Mouse (Mus musculus) neural tube, embryonic 15.5 days (tissue): ENCODE results near the gene Rps6ka2. TPM values are rescaled to one million over a fixed set of nuclear protein-coding genes. Genes with fewer than 3 reads are reported as not detected.

ENCODE experiments used
- ATAC-seq: fragments of 200-750 bp; cut with Nextera tagmentation; 2 replicates; pipeline ENCODE4 v1.8.0; 2017; ENCODE audit warnings: mild to moderate bottlenecking, moderate TSS enrichment, moderate library complexity; ENCODE audit not compliant: low FRiP score
- H3K27ac ChIP-seq: fragments of 300-500 bp; sonication (generic); replicated peaks from 2 replicates; pipeline ENCODE4 v1.5.1; 2015; ENCODE audit warnings: mild to moderate bottlenecking, inconsistent platforms
- H3K27me3 ChIP-seq: fragments of 300-500 bp; sonication (generic); replicated peaks from 2 replicates; pipeline ENCODE4 v1.6.1; 2015; ENCODE audit warnings: inconsistent platforms
- H3K36me3 ChIP-seq: fragments of 300-500 bp; sonication (generic); 2 replicates; pipeline ENCODE4 v1.6.1; 2015; ENCODE audit warnings: inconsistent platforms
- H3K4me1 ChIP-seq: fragments of 300-500 bp; sonication (generic); 2 replicates; pipeline ENCODE4 v1.6.1; 2015; ENCODE audit warnings: inconsistent platforms
- H3K4me2 ChIP-seq: fragments of 300-500 bp; sonication (generic); 2 replicates; pipeline ENCODE4 v1.6.1; 2015; ENCODE audit warnings: inconsistent platforms, mild to moderate bottlenecking, moderate library complexity
- H3K4me3 ChIP-seq: fragments of 300-500 bp; sonication (generic); replicated peaks from 2 replicates; pipeline ENCODE4 v1.5.1; 2015; ENCODE audit warnings: mild to moderate bottlenecking, inconsistent platforms
- H3K9ac ChIP-seq: fragments of 300-500 bp; sonication (generic); replicated peaks from 2 replicates; pipeline ENCODE4 v1.6.1; 2015; ENCODE audit warnings: mild to moderate bottlenecking, inconsistent platforms
- H3K9me3 ChIP-seq: fragments of 300-500 bp; sonication (generic); replicated peaks from 2 replicates; pipeline ENCODE4 v1.6.1; 2016; ENCODE audit warnings: inconsistent platforms
- WGBS: fragments of 180-500 bp; shearing (Covaris S2); methylation state at CpG from one replicate; pipeline ENCODE4 v1.1.7; 2015; ENCODE audit warnings: mixed read lengths; 5-methylcytosine and 5-hydroxymethylcytosine counted together
- polyA plus RNA-seq: library from polyadenylated mRNA; unstranded; fragments of >200 nt; fragmentation: Nextera tagmentation; extraction: Ambion mirVana; gene quantifications from 2 replicates; pipeline ENCODE4 v1.2.1, GENCODE M21; 2015

The Rps6ka2 gene
- polyA plus RNA-seq, 1 experiment from 2014 or later, result 17.9 TPM

DNA sequence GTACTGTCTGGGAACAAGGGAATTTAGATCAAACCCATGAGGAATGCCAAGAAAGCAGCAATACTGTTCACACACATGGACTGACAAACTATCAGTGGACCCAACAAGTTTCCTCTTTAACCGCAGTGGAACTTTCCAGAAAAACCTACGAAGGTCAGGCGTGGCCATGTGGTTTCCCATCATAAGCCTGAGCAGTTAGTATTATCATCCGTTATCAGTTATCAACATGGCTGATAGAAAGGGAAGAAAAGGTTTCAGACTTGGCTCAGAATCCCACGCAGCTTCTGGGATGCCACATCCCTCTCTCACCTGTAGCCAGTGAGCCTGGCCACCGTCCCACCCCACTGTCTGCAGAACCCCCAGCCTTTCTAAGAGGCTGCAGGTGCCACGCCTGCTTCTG lies 23.4 kb upstream of the Rps6ka2 start:
- H3K27me3 ChIP-seq, result no peaks in the 10 kb centered on the region
- H3K4me3 ChIP-seq, result no peak overlapping the region
- WGBS, result 90% methylated on average over 7 of the region's 7 CpGs
- H3K9me3 ChIP-seq, result no peaks in the 10 kb centered on the region
- no peak overlapping the region for H3K4me2 ChIP-seq
- peaks cover 22% of the 10 kb centered on the region for H3K4me1 ChIP-seq
- H3K27ac ChIP-seq, result no peak overlapping the region
- H3K9ac ChIP-seq, result no peak overlapping the region
- no peak for ATAC-seq
- no peaks in the 10 kb centered on the region for H3K36me3 ChIP-seq

DNA sequence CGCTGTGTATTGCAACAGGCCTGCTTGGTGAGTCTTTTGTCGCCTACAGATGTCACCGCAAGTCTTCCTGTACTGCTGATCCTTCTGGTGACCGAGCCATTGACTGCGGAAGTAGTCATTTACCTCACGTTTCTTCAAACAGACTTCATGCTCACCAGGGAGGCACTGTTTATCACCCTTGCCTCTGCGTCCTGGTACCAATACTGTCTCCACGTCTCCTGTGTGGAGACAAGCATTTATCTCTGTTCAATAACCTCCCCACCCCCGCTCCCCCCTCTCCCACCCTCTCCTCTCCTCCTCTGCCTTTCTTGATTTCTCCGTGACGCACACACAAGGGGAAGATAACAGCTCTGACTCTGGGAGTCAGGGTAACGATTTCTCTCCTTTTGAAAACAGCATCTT lies 22.0 kb upstream of the Rps6ka2 start:
- WGBS, result 39% methylated on average over 12 of the region's 12 CpGs
- no peak overlapping the region for H3K4me2 ChIP-seq
- no peak for ATAC-seq
- H3K9ac ChIP-seq, result no peak overlapping the region
- peaks cover 22% of the 10 kb centered on the region for H3K4me1 ChIP-seq
- H3K9me3 ChIP-seq, result no peaks in the 10 kb centered on the region
- no peak overlapping the region for H3K27ac ChIP-seq
- no peaks in the 10 kb centered on the region for H3K27me3 ChIP-seq
- no peak overlapping the region for H3K4me3 ChIP-seq
- H3K36me3 ChIP-seq, result no peaks in the 10 kb centered on the region

DNA sequence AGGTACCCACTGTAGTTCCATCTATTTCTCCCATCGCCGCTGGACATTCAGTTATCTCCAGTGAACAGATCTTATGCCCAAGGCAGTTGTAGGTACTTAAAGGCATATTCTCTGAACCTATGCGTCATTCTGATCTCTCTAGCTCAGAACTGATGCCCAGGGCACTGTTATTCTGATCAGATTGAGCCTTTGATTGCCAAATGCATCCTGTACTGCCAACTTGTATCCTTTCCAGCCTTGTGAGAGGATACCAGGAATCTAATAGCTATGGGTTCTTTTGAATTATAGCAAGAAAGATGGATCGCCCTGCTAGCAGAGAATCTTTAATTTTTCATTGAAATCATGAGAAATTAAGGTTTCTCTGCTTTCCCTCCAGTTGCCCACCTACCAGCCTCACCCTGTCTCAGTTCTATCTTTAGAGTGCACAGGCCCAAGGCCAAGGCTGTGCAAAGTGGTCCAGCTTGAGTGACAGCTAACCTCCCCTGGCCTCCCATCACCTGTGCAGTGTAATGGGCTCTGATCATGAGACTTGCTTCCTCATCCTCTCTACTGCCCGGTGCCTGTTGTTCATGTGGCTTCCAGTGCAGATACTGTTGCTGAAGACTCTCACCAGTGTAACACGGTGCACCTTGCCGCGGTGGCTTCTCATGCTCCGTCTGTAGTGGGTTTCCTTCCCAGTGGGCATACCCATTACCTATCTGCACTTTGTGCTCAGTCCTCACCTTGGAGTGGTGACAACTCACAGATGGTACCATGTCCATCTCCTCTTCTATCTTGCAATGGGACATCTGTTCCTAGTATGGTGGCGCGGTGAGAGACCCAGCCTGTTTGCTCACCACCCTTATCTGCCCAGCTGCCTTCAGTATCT lies 20.4 kb upstream of the Rps6ka2 start:
- no peaks in the 10 kb centered on the region for H3K9me3 ChIP-seq
- WGBS, result 95% methylated on average over 11 of the region's 11 CpGs
- no peak overlapping the region for H3K4me2 ChIP-seq
- no peak overlapping the region for H3K9ac ChIP-seq
- no peaks in the 10 kb centered on the region for H3K27me3 ChIP-seq
- no peak overlapping the region for H3K27ac ChIP-seq
- ATAC-seq, result no peak
- H3K4me1 ChIP-seq, result peaks cover 22% of the 10 kb centered on the region
- H3K36me3 ChIP-seq, result no peaks in the 10 kb centered on the region
- no peak overlapping the region for H3K4me3 ChIP-seq

DNA sequence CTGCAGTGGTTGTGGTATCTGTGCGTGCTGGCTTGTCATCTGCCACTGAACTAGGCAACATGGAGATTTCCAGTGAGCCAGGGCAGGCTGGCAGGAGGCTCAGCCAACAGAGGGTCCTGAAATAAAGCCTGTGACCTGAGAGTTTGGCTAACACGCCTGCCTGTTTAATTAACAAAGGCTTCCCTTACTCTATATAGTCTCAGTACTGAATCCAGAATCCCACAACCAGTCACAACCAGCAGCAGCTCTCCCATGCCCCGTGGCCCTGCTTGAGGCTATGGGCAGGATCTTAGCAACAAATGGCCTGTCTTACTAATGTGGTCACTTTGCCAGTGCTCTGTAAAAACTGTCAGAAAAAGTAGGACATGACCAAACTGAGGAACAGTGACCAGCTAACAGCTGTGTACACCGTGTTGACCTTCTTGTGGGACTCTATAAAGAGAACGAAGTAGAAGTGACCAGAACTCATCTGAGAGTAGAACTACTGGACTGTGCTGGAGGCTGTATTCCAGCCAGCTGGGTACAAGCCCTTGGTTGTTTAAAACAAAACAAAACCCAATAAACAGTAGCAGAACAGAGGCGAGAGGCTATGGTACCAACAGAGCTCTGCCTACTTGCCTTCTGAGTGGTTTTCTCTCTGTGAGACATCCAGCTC lies 18.3 kb upstream of the Rps6ka2 start:
- no peak for ATAC-seq
- Histone ChIP-seq H3K4me2 (no peak overlapping the region), H3K36me3 (no peaks in the 10 kb centered on the region), H3K27me3 (no peaks in the 10 kb centered on the region), H3K9ac (no peak overlapping the region), H3K4me3 (no peak overlapping the region), H3K4me1 (peaks cover 8% of the 10 kb centered on the region), H3K27ac (no peak overlapping the region), H3K9me3 (no peaks in the 10 kb centered on the region)
- 68% methylated on average over 6 of the region's 6 CpGs for WGBS

DNA sequence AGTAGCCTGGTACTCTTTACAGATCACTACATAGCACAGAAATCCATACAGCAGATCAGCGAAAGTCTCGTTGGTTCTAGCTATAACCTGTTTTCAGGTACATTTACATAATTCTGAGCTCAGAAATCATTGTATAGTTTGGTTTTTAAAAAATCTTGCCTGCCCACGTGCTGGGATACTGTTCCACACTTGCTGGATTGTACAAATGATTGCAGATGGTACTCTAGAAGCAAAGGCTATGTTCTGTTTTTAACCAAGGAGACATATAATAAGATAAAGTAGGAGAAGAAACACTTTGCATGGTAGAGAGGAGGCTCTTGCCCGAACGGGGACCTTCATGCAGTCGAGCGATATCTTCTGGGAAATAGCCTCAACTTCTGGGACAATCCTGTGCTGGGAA lies 17.3 kb upstream of the Rps6ka2 start:
- Histone ChIP-seq H3K4me2 (no peak overlapping the region), H3K9ac (no peak overlapping the region), H3K27ac (no peak overlapping the region), H3K27me3 (no peaks in the 10 kb centered on the region), H3K4me3 (no peak overlapping the region), H3K9me3 (no peaks in the 10 kb centered on the region), H3K36me3 (no peaks in the 10 kb centered on the region), H3K4me1 (peaks cover 8% of the 10 kb centered on the region)
- WGBS, result 92% methylated on average over 7 of the region's 7 CpGs
- no peak for ATAC-seq

DNA sequence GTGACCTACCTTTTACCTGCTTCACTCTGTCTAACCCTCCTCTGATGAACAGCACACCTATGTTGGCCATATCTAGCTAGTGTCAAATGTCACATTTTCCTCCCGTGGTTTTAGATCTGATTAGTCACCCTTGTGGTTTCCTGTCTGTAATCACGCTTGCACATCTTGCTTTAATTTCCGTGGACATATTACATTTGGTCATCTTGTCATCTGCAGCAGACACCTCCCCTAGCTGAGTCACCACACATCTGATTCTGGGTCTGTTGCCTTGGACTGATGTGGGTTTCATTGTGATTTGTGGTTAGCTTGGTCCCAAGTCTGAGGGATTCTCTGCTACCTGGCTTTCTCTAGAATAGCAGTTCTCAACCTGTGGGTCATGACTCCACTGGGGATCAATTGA lies 6.0 kb upstream of the Rps6ka2 start:
- no peak overlapping the region for H3K27ac ChIP-seq

DNA sequence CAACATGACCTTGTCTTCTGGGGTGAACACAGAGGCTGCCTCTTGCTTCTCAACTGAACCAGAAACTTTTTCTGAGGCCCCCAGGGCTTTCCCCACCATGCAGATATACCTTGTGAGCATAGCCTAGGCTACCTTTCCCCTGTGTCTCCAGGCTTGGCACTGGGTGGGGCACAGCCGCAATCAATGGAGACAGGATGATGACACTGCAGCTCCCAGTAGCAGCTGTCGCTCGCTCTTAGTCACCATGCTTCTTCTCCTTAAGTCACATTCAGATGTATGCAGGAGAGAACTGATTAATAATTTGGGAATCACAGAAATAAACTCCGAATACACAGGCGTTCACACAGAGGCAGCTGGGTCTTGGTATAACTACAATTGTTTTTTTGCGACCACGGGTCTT lies 4.4 kb upstream of the Rps6ka2 start:
- Histone ChIP-seq H3K9me3 (no peaks in the 10 kb centered on the region), H3K4me2 (no peak overlapping the region), H3K27ac (no peak overlapping the region), H3K9ac (no peak overlapping the region), H3K27me3 (no peaks in the 10 kb centered on the region), H3K36me3 (no peaks in the 10 kb centered on the region), H3K4me3 (no peak overlapping the region), H3K4me1 (peaks cover 17% of the 10 kb centered on the region)
- ATAC-seq, result no peak
- WGBS, result 95% methylated on average over 7 of the region's 7 CpGs

More for the DNA sequence above, 6.0 kb upstream of the Rps6ka2 start:
- no peaks in the 10 kb centered on the region for H3K36me3 ChIP-seq
- peaks cover 11% of the 10 kb centered on the region for H3K4me1 ChIP-seq
- 80% methylated on average over 3 of the region's 3 CpGs for WGBS
- no peak overlapping the region for H3K9ac ChIP-seq
- no peak overlapping the region for H3K4me2 ChIP-seq
- no peaks in the 10 kb centered on the region for H3K27me3 ChIP-seq
- H3K4me3 ChIP-seq, result no peak overlapping the region
- no peaks in the 10 kb centered on the region for H3K9me3 ChIP-seq
- ATAC-seq, result no peak

DNA sequence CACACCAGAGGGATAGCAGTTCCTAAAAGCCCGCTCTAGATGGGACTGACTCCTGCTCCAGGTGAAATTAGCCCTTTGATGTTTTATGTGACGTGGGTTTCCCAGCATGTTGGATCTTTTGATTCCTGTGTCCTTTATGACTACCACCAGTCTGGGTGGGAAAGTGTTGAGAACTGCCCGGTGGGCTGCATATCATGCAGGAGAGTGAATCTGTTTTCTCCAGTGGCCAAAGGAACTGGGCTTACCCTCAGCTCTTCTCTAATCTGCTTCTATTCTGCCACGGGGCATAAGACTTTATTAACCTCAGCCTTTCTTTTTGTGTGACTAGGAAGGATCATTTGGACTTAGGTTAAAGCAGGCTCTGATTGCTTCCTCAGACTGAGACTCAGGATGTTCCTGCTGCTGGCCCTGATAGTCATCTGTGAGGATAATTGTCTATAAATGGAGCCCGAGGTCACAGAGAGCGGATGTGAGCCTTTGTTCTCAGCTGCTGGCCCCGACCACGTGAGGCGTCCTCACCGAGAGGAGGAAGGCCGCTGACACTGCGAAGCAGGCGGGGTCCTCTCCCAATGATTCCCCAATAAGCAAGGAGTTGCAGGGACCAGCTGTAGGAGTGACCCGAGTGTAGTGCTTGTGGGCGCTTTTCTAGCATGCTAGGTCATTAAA lies 821 bp upstream of the Rps6ka2 start:
- H3K27me3 ChIP-seq, result no peaks in the 10 kb centered on the region
- peak overlapping the region; percentile 49 for H3K9ac ChIP-seq
- peak; percentile 54 for ATAC-seq
- peak overlapping the region; percentile 74 for H3K4me3 ChIP-seq
- peaks cover 32% of the 10 kb centered on the region for H3K4me1 ChIP-seq
- H3K4me2 ChIP-seq, result peak overlapping the region; percentile 73
- no peaks in the 10 kb centered on the region for H3K9me3 ChIP-seq
- H3K36me3 ChIP-seq, result no peaks in the 10 kb centered on the region
- WGBS, result 7% methylated on average over 15 of the region's 15 CpGs
- H3K27ac ChIP-seq, result peak overlapping the region; percentile 91

DNA sequence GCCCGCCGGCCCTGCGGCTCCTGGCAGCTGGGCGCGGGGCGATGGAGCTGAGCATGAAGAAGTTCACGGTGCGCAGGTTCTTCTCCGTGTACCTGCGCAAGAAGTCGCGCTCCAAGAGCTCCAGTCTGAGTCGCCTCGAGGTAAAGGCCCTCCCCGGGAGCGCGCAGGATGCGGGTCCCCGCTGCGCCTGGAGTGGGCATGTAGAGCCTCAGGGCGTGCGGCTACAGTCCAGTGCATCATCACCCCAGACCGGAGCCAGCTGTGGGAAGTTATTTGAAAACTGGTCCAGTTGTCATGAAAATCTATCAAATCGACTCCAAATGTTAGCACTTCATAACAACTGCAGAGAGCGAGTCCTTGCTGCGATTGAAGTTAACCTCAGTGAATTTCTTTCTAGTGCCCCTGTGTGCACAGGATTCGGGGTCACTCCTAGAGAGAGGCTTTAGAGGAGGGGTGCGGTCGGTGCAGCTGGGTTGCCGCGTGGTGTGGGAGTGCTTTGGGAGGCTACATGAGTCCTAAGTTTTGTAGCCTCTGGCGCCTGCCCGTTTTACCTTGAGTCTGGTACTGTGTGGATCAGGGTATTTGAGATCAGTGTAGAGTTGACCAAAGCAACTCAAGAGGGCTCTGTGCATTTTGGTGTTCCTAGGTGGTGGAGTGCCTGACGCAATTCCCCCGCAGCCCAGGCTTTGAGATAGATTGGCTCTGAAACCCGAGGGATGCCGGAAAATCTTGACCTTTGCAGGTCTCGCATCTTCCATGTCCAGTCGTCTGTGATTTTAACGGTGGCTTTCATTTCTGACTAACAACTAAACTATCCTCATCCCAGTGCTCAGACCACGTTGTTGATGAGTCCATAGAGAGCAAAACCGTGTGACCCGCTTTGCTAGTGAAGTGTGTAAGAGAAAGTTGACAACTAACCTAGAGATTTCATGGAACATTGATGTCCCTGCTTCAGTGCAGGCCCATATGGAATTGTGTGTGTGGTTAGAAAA lies 685 bp downstream of the Rps6ka2 start:
- H3K4me2 ChIP-seq, result peak overlapping the region; percentile 73
- H3K27me3 ChIP-seq, result no peaks in the 10 kb centered on the region
- H3K27ac ChIP-seq, result peak overlapping the region; percentile 84
- no peaks in the 10 kb centered on the region for H3K9me3 ChIP-seq
- peaks cover 32% of the 10 kb centered on the region for H3K4me1 ChIP-seq
- 2% methylated on average over 43 of the region's 43 CpGs for WGBS
- peak; percentile 29 for ATAC-seq
- peak overlapping the region; percentile 63 for H3K9ac ChIP-seq
- no peaks in the 10 kb centered on the region for H3K36me3 ChIP-seq
- peak overlapping the region; percentile 74 for H3K4me3 ChIP-seq

DNA sequence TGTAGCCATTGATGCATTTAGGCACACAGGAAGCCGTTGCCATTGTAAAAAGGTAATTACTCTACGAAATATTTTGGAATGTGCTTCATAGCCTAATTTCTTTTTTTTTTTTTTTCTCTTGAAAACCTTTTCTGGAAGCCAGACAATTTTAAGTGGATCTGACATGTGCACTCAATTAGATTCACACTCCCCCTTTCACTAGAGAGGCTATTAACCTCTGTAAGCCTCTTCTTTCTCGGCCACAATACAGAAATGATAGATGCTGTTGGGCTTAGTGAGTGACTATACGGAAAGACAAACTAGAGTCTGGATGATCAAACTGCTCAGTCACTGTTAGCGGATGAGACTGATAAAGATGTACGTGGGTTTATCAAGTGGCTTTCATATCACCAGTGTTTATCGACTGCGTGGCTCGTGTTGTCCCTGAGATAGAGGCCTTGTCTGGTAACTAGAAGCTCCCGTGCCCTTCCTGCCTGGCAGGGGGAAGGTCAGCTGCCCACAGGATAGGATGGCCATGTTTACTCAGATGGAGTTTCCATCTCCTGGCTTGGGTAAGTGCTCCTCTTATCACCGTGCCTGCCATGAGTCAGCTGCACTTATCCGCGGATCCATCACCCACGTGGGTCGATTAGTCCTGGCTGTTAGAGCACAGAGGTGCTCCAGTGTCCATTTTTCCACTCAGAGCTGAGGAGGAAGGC lies 3.6 kb downstream of the Rps6ka2 start:
- 72% methylated on average over 15 of the region's 15 CpGs for WGBS
- Histone ChIP-seq H3K4me2 (no peak overlapping the region), H3K27ac (no peak overlapping the region; the same call in 1 of the 2 replicates), H3K4me3 (no peak overlapping the region), H3K9me3 (no peaks in the 10 kb centered on the region), H3K9ac (no peak overlapping the region), H3K4me1 (peaks cover 31% of the 10 kb centered on the region), H3K27me3 (no peaks in the 10 kb centered on the region), H3K36me3 (no peaks in the 10 kb centered on the region)
- ATAC-seq, result no peak
